Mouse (Mus musculus) stomach, postnatal 0 days (tissue): ENCODE data around the gene Cdk20. TPM values are rescaled to one million over a fixed set of nuclear protein-coding genes. Genes with fewer than 3 reads are reported as not detected.
A peak's percentile ranks its signal among the peaks of the same experiment; 100 is the strongest.
"Not testable (repeated sequence)": the region's sequence is repeated elsewhere in the genome, so short reads cannot be mapped to it uniquely, and the experiment has no call there.

ENCODE experiments used
- ATAC-seq: fragments of 200-750 bp; cut with Nextera tagmentation; 2 replicates; pipeline ENCODE4 v1.8.0; 2017; ENCODE audit not compliant: low FRiP score, low TSS enrichment
- DNase-seq: peaks from one replicate; pipeline ENCODE4 v3.0.0-alpha.2; 2016; ENCODE audit warnings: low spot score
- H3K27ac ChIP-seq: fragments of 300-500 bp; sonication (generic); replicated peaks from 2 replicates; pipeline ENCODE4 v1.5.1; 2014; ENCODE audit warnings: mild to moderate bottlenecking, control low read depth
- H3K27me3 ChIP-seq: fragments of 300-500 bp; sonication (generic); 2 replicates; pipeline ENCODE4 v1.6.1; 2014; ENCODE audit warnings: low read length; ENCODE audit not compliant: control insufficient read depth, insufficient read depth
- H3K36me3 ChIP-seq: fragments of 300-500 bp; sonication (generic); 2 replicates; pipeline ENCODE4 v1.6.1; 2014; ENCODE audit warnings: low read length, mixed read lengths; ENCODE audit not compliant: control insufficient read depth, insufficient read depth
- H3K4me1 ChIP-seq: fragments of 300-500 bp; sonication (generic); replicated peaks from 2 replicates; pipeline ENCODE4 v1.6.1; 2014; ENCODE audit warnings: antibody characterized with exemption; ENCODE audit not compliant: control insufficient read depth, insufficient read depth
- H3K4me2 ChIP-seq: fragments of 300-500 bp; sonication (generic); replicated peaks from 2 replicates; pipeline ENCODE4 v1.6.1; 2014; ENCODE audit warnings: low read depth, mild to moderate bottlenecking, control low read depth, moderate library complexity
- H3K4me3 ChIP-seq: fragments of 300-500 bp; sonication (generic); 2 replicates; pipeline ENCODE4 v1.5.1; 2014; ENCODE audit warnings: low read depth, low read length, control low read depth
- H3K9ac ChIP-seq: fragments of 300-500 bp; sonication (generic); 2 replicates; pipeline ENCODE4 v1.6.1; 2014; ENCODE audit warnings: mild to moderate bottlenecking, low read length, control low read depth, mixed read lengths
- H3K9me3 ChIP-seq: fragments of 300-500 bp; sonication (generic); 2 replicates; pipeline ENCODE4 v1.6.1; 2016; ENCODE audit warnings: low read length; ENCODE audit not compliant: control insufficient read depth
- CTCF ChIP-seq: IDR thresholded peaks from 2 replicates; pipeline ENCODE4 v1.5.1; 2016; ENCODE audit warnings: antibody characterized with exemption, low read depth, mild to moderate bottlenecking, moderate library complexity
- EP300 ChIP-seq: optimal IDR thresholded peaks from 2 replicates; pipeline ENCODE3; 2016; ENCODE audit warnings: antibody characterized with exemption
- WGBS: fragments of 180-500 bp; shearing (Covaris S2); extraction: QIAGEN DNeasy Blood & Tissue Kit; methylation state at CpG from one replicate; pipeline ENCODE4 v1.1.7; 2014; 5-methylcytosine and 5-hydroxymethylcytosine counted together
- polyA plus RNA-seq: library from polyadenylated mRNA; unstranded; fragments of >200 nt; fragmentation: Nextera tagmentation; extraction: Ambion mirVana; gene quantifications from 2 replicates; pipeline ENCODE4 v1.2.1, GENCODE M21; 2015

Cdk20 gene
- polyA plus RNA-seq, 1 experiment from 2014 or later: 5.3 TPM

- DNase-seq: peak; percentile 61
Measured at GRCm38 (mm10) chr13:64443263-64443894, 11.3 kb downstream of the Cdk20 start.

GRCm38 (mm10) chr13:64445254-64445920, 13.3 kb downstream of the Cdk20 start:
- no peaks in the 10 kb centered on the region for H3K4me1 ChIP-seq

More at GRCm38 (mm10) chr13:64443263-64443894, 11.3 kb downstream of the Cdk20 start:
- ATAC-seq: peak; percentile 25; the same call in 1 of the 2 replicates
- Histone ChIP-seq H3K36me3 (no peaks in the 10 kb centered on the region), H3K4me3 (no peak overlapping the region), H3K27ac (no peak overlapping the region), H3K9me3 (no peaks in the 10 kb centered on the region), H3K9ac (no peak overlapping the region), H3K27me3 (no peaks in the 10 kb centered on the region), H3K4me2 (no peak overlapping the region), H3K4me1 (no peaks in the 10 kb centered on the region)
- no peak for TF ChIP-seq EP300
- peak; percentile 85 for TF ChIP-seq CTCF
- WGBS: 58% methylated on average over 4 of the region's 4 CpGs

DNA sequence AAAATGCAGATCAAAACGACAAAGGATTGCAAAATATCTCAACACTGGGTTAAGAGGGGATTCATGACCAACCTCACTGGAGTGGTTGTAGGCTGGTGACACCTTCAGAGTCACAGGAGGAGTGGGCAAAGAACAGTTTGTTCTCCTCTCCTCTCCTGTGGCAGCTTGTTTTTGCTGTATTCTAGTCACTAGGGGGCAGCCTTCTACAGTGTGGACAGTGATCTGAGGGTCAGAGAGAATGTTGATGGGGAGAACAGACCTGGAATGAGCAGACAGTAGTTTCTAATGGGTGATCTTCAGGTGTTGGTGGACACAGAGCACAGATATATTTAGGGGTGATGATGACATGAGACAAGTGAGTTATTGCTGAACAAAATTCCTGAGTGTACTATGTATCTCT, 15.8 kb downstream of the Cdk20 start:
- WGBS: 0% methylated on average over 1 of the region's 1 CpGs
- no peak overlapping the region for H3K27ac ChIP-seq
- no peaks in the 10 kb centered on the region for H3K4me1 ChIP-seq
- no peak for TF ChIP-seq EP300
- peak; percentile 88 for TF ChIP-seq CTCF
- no peaks in the 10 kb centered on the region for H3K36me3 ChIP-seq
- H3K9ac ChIP-seq: no peak overlapping the region
- DNase-seq (no peak), ATAC-seq (no peak)
- H3K27me3 ChIP-seq: no peaks in the 10 kb centered on the region
- no peak overlapping the region for H3K4me2 ChIP-seq
- no peak overlapping the region for H3K4me3 ChIP-seq
- H3K9me3 ChIP-seq: no peaks in the 10 kb centered on the region

More at GRCm38 (mm10) chr13:64445254-64445920, 13.3 kb downstream of the Cdk20 start:
- H3K9ac ChIP-seq: no peak overlapping the region
- no peaks in the 10 kb centered on the region for H3K36me3 ChIP-seq
- H3K27me3 ChIP-seq: no peaks in the 10 kb centered on the region
- no peak for ATAC-seq
- DNase-seq: no peak
- TF ChIP-seq EP300: no peak
- TF ChIP-seq CTCF: no peak
- H3K9me3 ChIP-seq: no peaks in the 10 kb centered on the region
- H3K4me2 ChIP-seq: no peak overlapping the region
- H3K27ac ChIP-seq: no peak overlapping the region
- no peak overlapping the region for H3K4me3 ChIP-seq
- 70% methylated on average over 9 of the region's 9 CpGs for whole genome bisulfite sequencing

DNA sequence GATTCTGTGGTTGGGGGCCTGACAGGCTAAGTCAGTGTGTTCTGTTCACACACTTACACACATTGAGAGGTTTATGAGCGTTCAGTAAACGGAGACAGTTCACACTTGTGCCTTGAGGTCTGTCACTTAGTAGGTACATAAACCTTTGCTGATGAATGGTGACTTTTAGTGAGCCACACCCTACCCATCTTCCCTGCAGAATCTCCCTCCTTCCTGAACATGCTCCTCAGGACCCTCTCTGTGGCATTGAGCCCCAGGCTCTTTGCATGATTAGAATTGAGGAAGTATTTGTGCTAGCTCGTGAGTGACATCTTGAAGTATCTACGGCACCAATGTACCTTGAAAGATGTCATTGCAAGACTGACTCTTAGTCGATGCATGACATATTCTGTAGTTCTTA, 16.6 kb downstream of the Cdk20 start:
- ATAC-seq (no peak), DNase-seq (no peak)
- H3K9me3 ChIP-seq: no peaks in the 10 kb centered on the region
- no peaks in the 10 kb centered on the region for H3K36me3 ChIP-seq
- H3K4me1 ChIP-seq: no peaks in the 10 kb centered on the region
- no peak overlapping the region for H3K4me3 ChIP-seq
- WGBS: 88% methylated on average over 5 of the region's 5 CpGs
- no peak overlapping the region for H3K9ac ChIP-seq
- TF ChIP-seq EP300 (no peak), CTCF (no peak)
- no peak overlapping the region for H3K4me2 ChIP-seq
- H3K27me3 ChIP-seq: no peaks in the 10 kb centered on the region
- no peak overlapping the region for H3K27ac ChIP-seq

DNA sequence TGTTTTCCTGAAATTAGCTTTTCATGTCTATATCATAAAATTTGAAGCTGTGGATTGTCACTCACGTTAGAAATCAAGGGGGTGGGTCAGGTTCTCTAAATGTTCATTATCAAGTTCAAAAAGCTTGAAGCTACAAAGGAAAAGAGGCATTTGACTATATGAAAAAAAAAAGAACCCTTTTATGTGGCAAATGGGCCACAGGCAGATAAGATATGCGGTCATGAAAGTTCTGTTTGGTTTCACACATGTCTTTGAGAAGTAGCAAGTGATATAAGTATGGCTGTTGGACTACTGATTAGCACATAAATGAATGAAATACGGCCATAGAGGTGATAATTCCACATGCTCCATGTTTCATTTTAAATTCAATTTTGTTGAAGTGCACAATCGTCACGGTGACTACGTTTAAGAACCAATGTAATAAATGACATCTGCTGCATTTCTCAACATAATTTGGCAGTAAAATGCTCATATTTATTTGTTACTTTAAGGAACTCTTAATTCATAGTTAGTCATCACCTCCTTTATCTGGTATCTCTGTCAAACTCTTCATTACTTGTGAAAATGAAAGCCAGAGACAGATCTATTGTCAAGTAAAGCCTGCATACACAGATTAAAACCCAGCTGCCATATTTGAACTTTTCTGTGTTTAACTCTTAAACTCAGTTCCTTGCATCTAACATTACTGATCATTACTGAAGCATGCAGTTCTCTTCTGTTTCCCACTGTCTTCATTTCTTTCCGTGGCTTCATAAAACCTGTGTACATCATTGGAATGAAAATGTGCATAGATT, 18.1 kb downstream of the Cdk20 start:
- Histone ChIP-seq H3K4me2 (no peak overlapping the region), H3K27me3 (no peaks in the 10 kb centered on the region), H3K36me3 (no peaks in the 10 kb centered on the region), H3K4me1 (no peaks in the 10 kb centered on the region), H3K9me3 (no peaks in the 10 kb centered on the region), H3K27ac (no peak overlapping the region), H3K4me3 (no peak overlapping the region), H3K9ac (no peak overlapping the region)
- DNase-seq (no peak), ATAC-seq (no peak)
- no peak for TF ChIP-seq CTCF
- TF ChIP-seq EP300: no peak
- 64% methylated on average over 7 of the region's 7 CpGs for WGBS

DNA sequence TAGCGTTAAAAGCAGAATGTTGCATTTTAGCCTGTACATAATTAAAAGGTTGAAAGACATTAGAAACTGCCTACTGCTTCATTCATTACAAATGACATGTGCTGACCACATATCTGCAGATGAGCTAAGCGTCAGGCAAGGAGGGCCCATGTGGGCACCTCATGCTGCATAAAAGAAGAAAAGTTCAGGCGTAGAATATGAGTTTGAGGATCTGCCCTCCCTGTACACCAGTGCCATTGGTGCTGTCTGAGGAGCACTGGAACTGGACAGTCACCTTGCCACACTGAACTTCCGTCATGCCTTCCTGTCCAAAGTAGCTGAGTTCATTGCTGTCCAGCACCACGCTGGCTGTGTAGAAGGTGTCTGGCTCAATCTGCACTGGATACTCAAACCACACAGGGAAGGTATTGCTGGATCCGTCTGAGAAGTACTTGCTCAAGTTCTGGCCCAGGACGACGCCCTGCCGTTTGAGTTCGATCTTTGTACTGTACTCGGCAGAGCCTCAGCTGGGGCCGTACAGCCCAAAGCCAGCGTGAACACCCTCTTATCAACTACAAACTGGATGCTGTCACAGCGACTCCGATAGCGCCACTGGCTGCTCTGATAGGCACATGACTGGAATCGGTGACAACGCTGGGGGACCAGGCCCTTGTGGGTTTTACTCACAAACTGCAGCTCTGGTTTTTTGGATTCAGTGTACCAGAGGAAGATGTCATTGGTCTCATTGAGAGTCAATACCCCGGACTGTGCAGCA, 25.3 kb downstream of the Cdk20 start:
- H3K9ac ChIP-seq, H3K4me2 ChIP-seq, H3K4me3 ChIP-seq, DNase-seq, H3K27ac ChIP-seq, ATAC-seq, H3K27me3 ChIP-seq, H3K9me3 ChIP-seq, H3K4me1 ChIP-seq, H3K36me3 ChIP-seq: not testable (repeated sequence)
- WGBS: 89% methylated on average over 19 of the region's 19 CpGs
